Mouse (Mus musculus) left cerebral cortex, postnatal 4 days (tissue): ENCODE data around the gene Gm10073. TPM values are rescaled to one million over a fixed set of nuclear protein-coding genes. Genes with fewer than 3 reads are reported as not detected.

Source experiments
- DNase-seq: peaks from one replicate; pipeline ENCODE4 v3.0.0-alpha.2; 2022
- intact Hi-C: fragments of 180-260 bp; cut with DNase I; formaldehyde crosslinking; loops from one replicate; pipeline ENCODE4 v1.15.1; 2025
- total RNA-seq, 2 experiments: library from RNA; stranded (reverse); gene quantifications; 2 replicates each; pipeline ENCODE4 v1.2.3; 2021

The Gm10073 gene
- total RNA-seq, 2 experiments from 2014 or later, result 117 to 133 TPM

GRCm38 (mm10) chr8:106559844-106560243 lies 13.4 kb downstream of the Gm10073 start:
- intact Hi-C loops, result no loop called here
- DNase-seq, result no peak

GRCm38 (mm10) chr8:106556068-106556645 lies 17.1 kb downstream of the Gm10073 start:
- intact Hi-C loops, result no loop called here

GRCm38 (mm10) chr8:106554011-106554410 lies 19.2 kb downstream of the Gm10073 start:
- intact Hi-C loops, result no loop called here
- no peak for DNase-seq

More at GRCm38 (mm10) chr8:106556068-106556645, 17.1 kb downstream of the Gm10073 start:
- DNase-seq, result no peak

- intact Hi-C loops, result no loop called here
- DNase-seq, result no peak
Observed at GRCm38 (mm10) chr8:106550906-106551305, 22.4 kb downstream of the Gm10073 start.

- DNase-seq, result no peak
- intact Hi-C loops, result no loop called here
Observed at GRCm38 (mm10) chr8:106548366-106548936, 24.8 kb downstream of the Gm10073 start.

- no peak for DNase-seq
- intact Hi-C loops, result no loop called here
Observed at GRCm38 (mm10) chr8:106546746-106547145, 26.5 kb downstream of the Gm10073 start.

GRCm38 (mm10) chr8:106545149-106545548 lies 28.1 kb downstream of the Gm10073 start:
- intact Hi-C loops, result no loop called here
- DNase-seq, result no peak

- intact Hi-C loops, result no loop called here
Observed at GRCm38 (mm10) chr8:106543043-106543442, 30.2 kb downstream of the Gm10073 start.

GRCm38 (mm10) chr8:106541002-106541401 lies 32.3 kb downstream of the Gm10073 start:
- intact Hi-C loops, result no loop called here

More at GRCm38 (mm10) chr8:106543043-106543442, 30.2 kb downstream of the Gm10073 start:
- no peak for DNase-seq

GRCm38 (mm10) chr8:106539193-106539592 lies 34.1 kb downstream of the Gm10073 start:
- DNase-seq, result no peak
- intact Hi-C loops, result no loop called here

More at GRCm38 (mm10) chr8:106541002-106541401, 32.3 kb downstream of the Gm10073 start:
- DNase-seq, result no peak

GRCm38 (mm10) chr8:106535448-106535847 lies 37.8 kb downstream of the Gm10073 start:
- DNase-seq, result no peak
- intact Hi-C loops, result no loop called here

- intact Hi-C loops, result no loop called here
- peak; percentile 52 for DNase-seq
Observed at GRCm38 (mm10) chr8:106534449-106534848, 38.8 kb downstream of the Gm10073 start.

- DNase-seq, result no peak
- intact Hi-C loops, result no loop called here
Observed at GRCm38 (mm10) chr8:106533709-106534108, 39.6 kb downstream of the Gm10073 start.

GRCm38 (mm10) chr8:106530566-106530965 lies 42.7 kb downstream of the Gm10073 start:
- intact Hi-C loops, result no loop called here
- no peak for DNase-seq

- DNase-seq, result no peak
Observed at GRCm38 (mm10) chr8:106529885-106530482, 43.3 kb downstream of the Gm10073 start.

GRCm38 (mm10) chr8:106528596-106529249 lies 44.5 kb downstream of the Gm10073 start:
- DNase-seq, result no peak
- intact Hi-C loops, result no loop called here

More at GRCm38 (mm10) chr8:106529885-106530482, 43.3 kb downstream of the Gm10073 start:
- intact Hi-C loops, result no loop called here

GRCm38 (mm10) chr8:106527241-106528036 lies 45.8 kb downstream of the Gm10073 start:
- DNase-seq, result no peak
- intact Hi-C loops, result no loop called here

GRCm38 (mm10) chr8:106526725-106527124 lies 46.5 kb downstream of the Gm10073 start:
- DNase-seq, result no peak
- intact Hi-C loops, result no loop called here
